Mouse (Mus musculus) T-helper 2 cell (primary cell): ENCODE results near the gene Cep295.
"Not testable (repeated sequence)": the region's sequence is repeated elsewhere in the genome, so short reads cannot be mapped to it uniquely, and the experiment has no call there.

Experiments used
- in situ Hi-C: fragments of 300-600 bp; cut with MboI, MseI; formaldehyde crosslinking; loops from one replicate; pipeline ENCODE4 v1.15.1; 2025; ENCODE audit warnings: high pct_unique_total_duplicates

Gene Cep295

GRCm38 (mm10) chr9:15307257-15307656, 50.3 kb downstream of the Cep295 start:
- in situ Hi-C loops: no loop called here

GRCm38 (mm10) chr9:15306398-15307119, 51.0 kb downstream of the Cep295 start, which contains the start of gene 4931406C07Rik:
TSS of gene 4931406C07Rik (minus strand) at chr9:15306448.
- in situ Hi-C loops: no loop called here

GRCm38 (mm10) chr9:15305503-15306397, 51.8 kb downstream of the Cep295 start, which contains the start of gene Taf1d:
TSS of gene Taf1d (plus strand) at chr9:15306214.
- in situ Hi-C loops: no loop called here

GRCm38 (mm10) chr9:15302881-15303280, 54.7 kb downstream of the Cep295 start:
- in situ Hi-C loops: no loop called here

GRCm38 (mm10) chr9:15302006-15302405, 55.6 kb downstream of the Cep295 start:
- in situ Hi-C loops: not testable (repeated sequence)

- in situ Hi-C loops: no loop called here
Observed at GRCm38 (mm10) chr9:15301399-15301798, 56.2 kb downstream of the Cep295 start.

- in situ Hi-C loops: no loop called here
Observed at GRCm38 (mm10) chr9:15300056-15300455, 57.5 kb downstream of the Cep295 start.

GRCm38 (mm10) chr9:15298451-15298850, 59.1 kb downstream of the Cep295 start:
- in situ Hi-C loops: no loop called here

- in situ Hi-C loops: no loop called here
Observed at GRCm38 (mm10) chr9:15297112-15297511, 60.5 kb downstream of the Cep295 start.

GRCm38 (mm10) chr9:15289251-15289650, 68.3 kb downstream of the Cep295 start:
- in situ Hi-C loops: loop anchor here (10.0 kb wide), 1 partner anchor 254 kb away; no protein-coding TSS in a partner anchor

GRCm38 (mm10) chr9:15288402-15288801, 69.2 kb downstream of the Cep295 start:
- in situ Hi-C loops: loop anchor here (10.0 kb wide), 1 partner anchor 254 kb away; no protein-coding TSS in a partner anchor

GRCm38 (mm10) chr9:15287846-15288245, 69.7 kb downstream of the Cep295 start:
- in situ Hi-C loops: loop anchor here (10.0 kb wide), 1 partner anchor 253 kb away; no protein-coding TSS in a partner anchor

- in situ Hi-C loops: loop anchor here (10.0 kb wide), 1 partner anchor 251 kb away; no protein-coding TSS in a partner anchor
Observed at GRCm38 (mm10) chr9:15285443-15285842, 72.1 kb downstream of the Cep295 start.

- in situ Hi-C loops: loop anchor here (10.0 kb wide), 1 partner anchor 246 kb away; no protein-coding TSS in a partner anchor
Observed at GRCm38 (mm10) chr9:15280491-15280879, 77.1 kb downstream of the Cep295 start.

GRCm38 (mm10) chr9:15279649-15280490, 77.7 kb downstream of the Cep295 start, which contains the start of gene Med17:
TSS of gene Med17 (minus strand) at chr9:15279931.
- in situ Hi-C loops: loop anchor here (10.0 kb wide), 1 partner anchor 245 kb away; no protein-coding TSS in a partner anchor

- in situ Hi-C loops: no loop called here
Observed at GRCm38 (mm10) chr9:15279139-15279648, 78.4 kb downstream of the Cep295 start.

- in situ Hi-C loops: no loop called here
Observed at GRCm38 (mm10) chr9:15278343-15278742, 79.2 kb downstream of the Cep295 start.

- in situ Hi-C loops: no loop called here
Observed at GRCm38 (mm10) chr9:15276855-15277254, 80.7 kb downstream of the Cep295 start.

GRCm38 (mm10) chr9:15273981-15274380, 83.6 kb downstream of the Cep295 start:
- in situ Hi-C loops: no loop called here
